Mouse (Mus musculus) heart, postnatal 0 days (tissue): ENCODE measurements at regions not wholly inside any gene's neighbourhood (a gene's known extent, or its start where the extent isn't known, plus 50 kb on each side); places are given as distances from the start of the nearest gene placed in this dataset.

ENCODE experiments used
- CTCF ChIP-seq: IDR thresholded peaks from 2 replicates; pipeline ENCODE4 v1.5.1; 2016; ENCODE audit warnings: antibody characterized with exemption, control low read depth, low read depth
- EP300 ChIP-seq: IDR thresholded peaks from 2 replicates; pipeline ENCODE4 v1.6.1; 2016; ENCODE audit warnings: antibody characterized with exemption, low read depth

- TF ChIP-seq CTCF, result no peak
- TF ChIP-seq EP300, result no peak
Measured at GRCm38 (mm10) chr6:96011299-96011698, 101.7 kb upstream of the Fam19a1 start.
